ENCODE assay signal across 10 mouse cellular contexts in genomic region chr6:14838910-14839309, GRCm38 (mm10).
DNase-seq lines count a peak whose midpoint lies in the region; TF ChIP-seq lines count a peak whose summit lies in the region.
"Had no signal": no experiment of that assay in that cellular context is flagged by ENCODE, and none has a peak within 500 bp of the region (broad histone marks: within the 10 kb centered on the region; RNA-seq: fewer than 3 reads in every experiment).

No protein-coding gene starts in this region.

- peak; percentile 78 for TF ChIP-seq RAD21 in CH12.LX (IDR thresholded peaks at IDR 0.05; ENCODE audit: low read depth, low read length)

- no peaks in the 10 kb centered on the region for H3K27me3 ChIP-seq in CH12.LX (replicated peaks)
- H3K27me3 ChIP-seq in thymus, adult 2 months (ENCODE audit: control insufficient read depth, insufficient read depth, low read length): no peaks in the 10 kb centered on the region
- H3K27me3 ChIP-seq: heart, embryonic 13.5 days; neural tube, embryonic 13.5 days had no signal

- WGBS in thymus, adult 2 months: 11% methylated on average over 2 of the region's 2 CpGs

- dilution Hi-C loops in CH12.LX (cut with MboI; ENCODE audit: extremely low pct_ligation_motif_present, extremely low pct_unique_long_range_greater_than_20kb, low sequenced_read_pairs): no loop called here

- in situ Hi-C loops in CH12.LX (cut with MboI; ENCODE audit: low pct_ligation_motif_present, low pct_unique_long_range_greater_than_20kb, low sequenced_read_pairs): no loop called here

- H3K27ac ChIP-seq in layer of hippocampus, adult 2 months: no peak overlapping the region
- H3K27ac ChIP-seq in CH12.LX (ENCODE audit: insufficient read depth, low read depth): no peak overlapping the region
- no peak overlapping the region for H3K27ac ChIP-seq in thymus, adult 2 months (ENCODE audit: control insufficient read depth, insufficient read depth, low read length)
- H3K27ac ChIP-seq: heart, embryonic 13.5 days; neural tube, embryonic 13.5 days had no signal

- H3K4me2 ChIP-seq in CH12.LX (ENCODE audit: insufficient read depth, low read depth, poor library complexity, severe bottlenecking): no peak overlapping the region
- H3K4me2 ChIP-seq: heart, embryonic 13.5 days; neural tube, embryonic 13.5 days had no signal

- peak; percentile 83 for TF ChIP-seq CTCF in layer of hippocampus, adult 2 months (conservative IDR thresholded peaks at IDR 0.05)
- peak in 1 of 2 experiments; percentile 65; a peak in 2 of 4 replicates for TF ChIP-seq CTCF in CH12.LX (conservative IDR thresholded peaks at IDR 0.05 in 1 of 2, IDR thresholded peaks at IDR 0.05 in 1 of 2; ENCODE audit: low read depth in 2 of 2, low read length in 2 of 2)
- TF ChIP-seq CTCF in thymus, adult 2 months (IDR thresholded peaks at IDR 0.05; ENCODE audit: borderline replicate concordance, control insufficient read depth, extremely low read depth, insufficient read depth, low read length, poor library complexity): no peak

- H3K9me3 ChIP-seq in CH12.LX (replicated peaks; ENCODE audit: low read length): no peaks in the 10 kb centered on the region
- H3K9me3 ChIP-seq: heart, embryonic 13.5 days; neural tube, embryonic 13.5 days had no signal

- peaks cover 0 to 2% of the 10 kb centered on the region in 2 experiments; a peak in 1 of 4 replicates for H3K4me1 ChIP-seq in CH12.LX (ENCODE audit: control insufficient read depth in 1 of 2, insufficient read depth in 2 of 2)
- no peaks in the 10 kb centered on the region for H3K4me1 ChIP-seq in thymus, adult 2 months (replicated peaks; ENCODE audit: control insufficient read depth, insufficient read depth, low read length)
- H3K4me1 ChIP-seq: heart, embryonic 13.5 days; neural tube, embryonic 13.5 days had no signal

- H3K79me2 ChIP-seq in CH12.LX (replicated peaks; ENCODE audit: control insufficient read depth, extremely low read depth, insufficient read depth, poor library complexity, severe bottlenecking): no peaks in the 10 kb centered on the region

- no peak overlapping the region for H3K4me3 ChIP-seq in layer of hippocampus, adult 2 months
- no peak overlapping the region for H3K4me3 ChIP-seq in CH12.LX (replicated peaks in 1 of 3; ENCODE audit: low read depth in 2 of 3, low read length in 2 of 3, poor library complexity in 1 of 3)
- H3K4me3 ChIP-seq in thymus, adult 2 months (ENCODE audit: control insufficient read depth, insufficient read depth, low read length): no peak overlapping the region
- H3K4me3 ChIP-seq: heart, embryonic 13.5 days; neural tube, embryonic 13.5 days had no signal

- no peak overlapping the region for H3K9ac ChIP-seq in CH12.LX (ENCODE audit: insufficient read depth, low read depth)
- H3K9ac ChIP-seq: heart, embryonic 13.5 days; neural tube, embryonic 13.5 days had no signal

- TF ChIP-seq EP300 in CH12.LX (IDR thresholded peaks at IDR 0.05; ENCODE audit: low read length): no peak

- no peak for TF ChIP-seq POLR2A in CH12.LX (IDR thresholded peaks at IDR 0.05; ENCODE audit: low read depth, low read length)
- no peak for TF ChIP-seq POLR2A in thymus, adult 2 months (IDR thresholded peaks at IDR 0.05; ENCODE audit: control insufficient read depth, extremely low read depth, insufficient read depth, low read length, poor library complexity)

- DNase-seq in cerebellum, adult 9-10 months: peak; percentile 25
- DNase-seq in cerebellum, adult 11 months: no peak
- DNase-seq in layer of hippocampus, adult 2 months (ENCODE audit: low spot score in 2 of 2): peak; percentile 3 to 27
- DNase-seq in layer of hippocampus, postnatal 36 days: no peak
- DNase-seq in CH12.LX (ENCODE audit: extremely low read depth): peak; percentile 29
- peak; percentile 10 for DNase-seq in embryo, embryonic 9.5 days (ENCODE audit: extremely low spot score)
- DNase-seq in thymus, adult 2 months: no peak
- DNase-seq in testis, postnatal 10 days (ENCODE audit: low spot score): no peak

- H3K36me3 ChIP-seq in CH12.LX (replicated peaks in 1 of 2; ENCODE audit: control insufficient read depth in 1 of 2, insufficient read depth in 1 of 2, low read length in 1 of 2): no peaks in the 10 kb centered on the region
- H3K36me3 ChIP-seq in thymus, adult 2 months (ENCODE audit: control insufficient read depth, insufficient read depth, low read length): no peaks in the 10 kb centered on the region
- H3K36me3 ChIP-seq: heart, embryonic 13.5 days; neural tube, embryonic 13.5 days had no signal

TF ChIP-seq in CH12.LX, 34 proteins besides CTCF, POLR2A, EP300 and RAD21:
- TF ChIP-seq ZMIZ1 (IDR thresholded peaks at IDR 0.05; ENCODE audit: low read depth, low read length) (no peak), NELFE (IDR thresholded peaks at IDR 0.05; ENCODE audit: low read depth, low read length) (no peak), SMC3 (IDR thresholded peaks at IDR 0.05; ENCODE audit: low read depth, low read length) (peak; percentile 31), ZNF384 (IDR thresholded peaks at IDR 0.05; ENCODE audit: low read depth, low read length) (peak; percentile 81)

Comparison
In these comparisons a context has a peak if more than half of its experiments do, and no peak if none do; other contexts are left out.
1. DNase-seq: peak in cerebellum, adult 9-10 months (single experiment), layer of hippocampus, adult 2 months (2 of 2), CH12.LX (single experiment) and embryo, embryonic 9.5 days (single experiment); none in cerebellum, adult 11 months (single experiment), layer of hippocampus, postnatal 36 days (0 of 2), thymus, adult 2 months (single experiment) and testis, postnatal 10 days (single experiment).